Mouse (Mus musculus) thymus, postnatal 10 days (tissue): ENCODE measurements around the gene Rc3h1.
"Not testable (repeated sequence)": the region's sequence is repeated elsewhere in the genome, so short reads cannot be mapped to it uniquely, and the experiment has no call there.

Source experiments
- DNase-seq, 2 experiments: peaks; one replicate each; pipeline ENCODE4 v3.0.0; 2021; ENCODE audit warnings: low spot score in 2 of 2

The Rc3h1 gene

GRCm38 (mm10) chr1:160963199-160963598, 57.0 kb downstream of the Rc3h1 start:
- DNase-seq: no peak

DNA sequence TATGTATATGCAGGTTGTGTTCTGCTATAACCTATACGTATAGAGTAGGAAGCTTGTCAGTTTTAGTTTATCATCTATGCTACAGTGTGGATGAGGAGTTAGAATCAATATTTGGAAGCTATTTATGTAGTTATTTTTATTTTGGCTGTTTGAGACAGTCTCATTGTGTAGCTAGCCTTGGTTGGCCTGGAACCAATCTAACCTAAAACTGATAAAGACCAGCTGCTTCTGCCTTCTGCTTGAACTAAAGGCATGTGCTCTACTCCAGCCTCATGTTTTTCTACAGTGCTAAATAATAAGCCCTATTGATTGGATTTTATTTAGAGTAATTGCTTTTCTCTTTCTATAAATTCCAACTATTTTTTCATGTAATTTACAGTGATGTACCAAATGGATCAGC, 61.0 kb downstream of the Rc3h1 start:
- DNase-seq: no peak

GRCm38 (mm10) chr1:160968643-160969042, 62.4 kb downstream of the Rc3h1 start:
- no peak for DNase-seq

GRCm38 (mm10) chr1:160978071-160978735, 72.0 kb downstream of the Rc3h1 start, which contains the start of gene Serpinc1:
Gene Serpinc1, plus strand, starts transcription at chr1:160978585.
- no peak for DNase-seq

DNA sequence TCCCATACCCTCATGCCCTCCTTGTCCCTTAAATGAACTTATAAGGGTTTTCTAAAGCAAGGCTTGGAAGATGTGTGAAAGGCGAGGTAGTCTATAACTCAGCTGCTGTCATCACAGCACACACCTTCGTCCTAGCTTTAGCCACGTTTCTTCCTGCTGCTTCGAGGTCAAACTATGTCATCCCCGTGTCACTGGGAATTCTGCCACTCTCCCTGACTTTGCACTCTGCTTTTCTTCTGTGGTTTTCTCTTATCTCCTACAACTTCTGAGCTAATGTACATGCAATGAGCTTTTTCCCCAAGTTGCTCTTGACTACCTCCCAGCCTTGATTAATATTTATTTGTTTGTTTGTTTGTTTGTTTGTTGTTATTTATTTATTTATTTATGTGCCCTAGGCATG, 73.8 kb downstream of the Rc3h1 start:
- no peak for DNase-seq

- DNase-seq: no peak
These were observed 74.5 kb downstream of the Rc3h1 start for GRCm38 (mm10) chr1:160980537-160981234.

GRCm38 (mm10) chr1:160981337-160981736, 75.1 kb downstream of the Rc3h1 start:
- no peak for DNase-seq

DNA sequence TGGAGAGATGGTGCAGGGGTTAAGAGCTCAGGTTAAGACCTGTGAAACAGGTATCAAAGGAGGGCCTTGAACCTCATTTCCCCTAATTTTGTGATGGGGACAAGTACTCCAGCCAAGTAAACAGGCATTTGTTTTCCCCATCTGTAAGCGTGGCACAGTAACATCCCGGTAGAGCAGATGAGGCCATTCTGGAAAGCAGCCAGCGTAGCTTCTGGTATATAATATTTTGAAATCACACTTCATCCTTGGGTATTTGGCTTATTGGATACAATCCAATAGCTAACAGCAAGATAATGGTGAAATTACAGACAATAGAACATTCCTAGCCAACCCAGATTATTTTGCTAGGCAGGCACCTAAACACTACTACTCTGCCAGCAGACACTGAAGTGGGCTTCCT, 76.7 kb downstream of the Rc3h1 start:
- DNase-seq: no peak

DNA sequence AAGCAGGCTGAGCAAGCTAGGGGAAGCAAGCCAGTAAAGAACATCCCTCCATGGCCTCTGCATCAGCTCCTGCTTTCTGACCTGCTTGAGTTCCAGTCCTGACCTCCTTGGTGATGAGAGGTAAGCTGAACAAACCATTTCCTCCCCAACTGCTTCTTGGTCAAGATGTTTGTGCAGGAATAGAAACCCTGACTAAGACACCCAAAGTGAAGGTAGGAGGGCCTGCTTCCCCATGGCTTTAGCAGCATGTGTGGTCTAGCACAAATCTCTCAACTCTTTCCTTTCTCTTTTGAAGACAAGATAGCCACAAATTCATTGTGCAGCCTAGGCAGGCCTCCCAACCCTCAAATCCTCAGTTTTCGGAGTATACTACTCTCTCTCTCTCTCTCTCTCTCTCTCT, 78.5 kb downstream of the Rc3h1 start:
- not testable (repeated sequence) for DNase-seq

DNA sequence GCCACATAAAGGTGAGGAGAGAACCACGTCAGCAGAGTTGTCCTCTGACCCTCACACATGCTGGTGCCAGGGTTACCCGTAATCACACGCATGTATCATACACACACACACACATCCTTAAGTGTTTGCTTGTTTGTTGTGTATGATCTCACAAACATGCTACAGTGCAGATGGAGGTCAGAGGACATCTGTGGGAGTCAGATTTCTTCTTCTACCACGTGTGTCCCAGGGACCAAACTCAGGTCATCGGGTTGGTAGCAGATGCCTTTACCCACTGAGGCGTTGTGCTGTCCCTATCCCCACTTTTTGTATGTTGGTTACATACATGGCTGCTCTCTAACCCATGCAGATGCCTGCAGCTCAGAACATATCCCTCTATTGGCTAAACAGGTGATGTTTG, 79.3 kb downstream of the Rc3h1 start:
- DNase-seq: no peak

DNA sequence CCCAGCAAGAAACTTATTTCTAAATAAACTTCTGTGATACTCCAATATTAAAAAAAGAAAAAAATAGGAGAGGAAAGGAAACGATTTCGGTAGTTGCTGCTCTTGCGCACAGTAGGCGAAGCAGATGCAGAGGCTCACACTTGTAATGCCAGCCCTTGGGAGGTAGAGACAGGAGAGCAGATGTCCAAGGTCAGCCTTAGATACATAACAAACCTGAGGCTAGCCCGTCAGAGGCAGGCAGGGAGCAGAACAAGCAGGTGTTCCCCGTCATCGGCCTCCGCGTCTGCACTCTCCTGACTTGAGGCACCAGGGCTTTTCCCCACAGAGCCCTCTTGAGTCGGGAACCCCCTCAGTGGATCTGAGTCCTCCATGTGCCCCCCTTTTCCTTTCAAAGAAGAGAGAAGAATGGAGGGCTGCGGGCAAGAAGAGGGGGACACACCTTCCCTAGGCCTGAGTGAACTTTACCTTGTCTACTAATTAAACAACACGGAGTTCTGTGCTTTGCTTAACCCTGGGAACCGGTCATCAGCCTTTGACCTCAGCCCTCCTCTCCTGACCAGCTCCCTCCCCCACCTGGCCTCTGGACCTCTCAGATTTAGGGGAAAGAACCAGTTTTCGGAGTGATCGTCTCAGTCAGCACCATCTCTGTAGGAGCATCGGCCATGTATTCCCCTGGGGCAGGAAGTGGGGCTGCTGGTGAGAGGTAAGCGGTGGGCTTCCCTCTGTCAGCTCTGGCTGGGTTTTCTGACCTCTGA, 80.8 kb downstream of the Rc3h1 start:
- no peak for DNase-seq

DNA sequence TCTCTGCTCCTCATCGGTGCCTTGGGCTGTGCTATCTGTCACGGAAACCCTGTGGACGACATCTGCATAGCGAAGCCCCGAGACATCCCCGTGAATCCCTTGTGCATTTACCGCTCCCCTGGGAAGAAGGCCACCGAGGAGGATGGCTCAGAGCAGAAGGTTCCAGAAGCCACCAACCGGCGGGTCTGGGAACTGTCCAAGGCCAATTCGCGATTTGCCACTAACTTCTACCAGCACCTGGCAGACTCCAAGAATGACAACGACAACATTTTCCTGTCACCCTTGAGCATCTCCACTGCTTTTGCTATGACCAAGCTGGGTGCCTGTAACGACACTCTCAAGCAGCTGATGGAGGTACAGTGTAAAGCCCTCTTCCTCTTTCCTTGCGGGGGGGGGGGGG, 83.2 kb downstream of the Rc3h1 start:
- DNase-seq: no peak

DNA sequence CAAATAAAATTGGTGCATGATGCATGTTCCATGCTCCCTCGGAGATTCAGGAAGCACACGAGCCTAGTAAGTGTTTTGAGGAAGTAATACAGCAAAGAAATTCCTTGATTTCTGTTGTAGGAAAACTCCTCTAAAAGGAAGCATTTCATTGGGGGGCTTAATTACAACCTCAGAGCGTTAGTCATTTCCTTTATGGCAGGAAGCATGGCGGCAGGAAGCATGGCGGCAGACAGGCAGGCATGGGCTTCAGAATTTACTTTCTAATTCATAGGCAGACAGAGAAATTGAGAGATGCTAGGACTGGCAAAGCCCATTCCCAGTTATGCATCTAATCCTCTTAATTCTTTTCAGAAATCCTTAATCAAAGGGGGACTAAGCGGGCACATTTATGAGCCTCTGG, 87.6 kb downstream of the Rc3h1 start:
- DNase-seq: no peak

DNA sequence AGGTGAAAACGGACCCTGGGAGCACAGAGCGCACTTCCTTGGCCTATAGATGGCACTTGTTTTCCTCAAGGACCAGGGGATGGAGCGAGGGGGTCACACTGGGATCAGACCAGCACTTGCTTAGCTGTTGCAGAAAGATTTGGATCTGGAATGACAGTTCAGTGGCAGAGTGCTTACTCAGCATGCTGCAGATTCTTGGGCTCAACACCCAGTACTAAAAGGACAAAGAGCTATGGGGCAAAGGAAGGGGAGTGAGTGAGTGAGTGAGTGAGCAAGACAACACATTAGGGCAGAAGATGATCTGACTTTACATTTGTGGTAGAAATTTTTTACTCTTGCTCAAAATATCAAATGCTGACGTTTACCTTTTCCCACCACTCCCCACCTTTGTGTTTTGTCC, 98.7 kb downstream of the Rc3h1 start:
- DNase-seq: no peak

DNA sequence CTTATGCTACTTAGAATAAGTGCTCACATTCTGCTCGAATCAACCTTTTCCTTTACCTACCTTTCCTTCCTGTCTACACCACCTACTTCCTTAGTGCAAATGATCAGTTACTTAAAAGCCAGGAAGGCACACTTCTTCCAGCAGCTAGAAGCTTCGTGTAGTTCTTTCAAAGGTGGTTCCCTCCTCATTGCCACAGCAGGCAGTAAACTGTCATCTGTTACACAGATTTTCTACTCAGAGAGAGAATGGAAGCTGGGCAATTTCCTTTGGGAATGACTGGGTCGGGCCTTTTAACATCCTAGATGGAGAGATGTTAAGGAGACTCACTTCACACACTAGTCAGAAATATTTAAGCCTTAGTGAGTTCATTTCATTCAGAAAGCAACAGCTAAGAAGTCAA, 99.3 kb downstream of the Rc3h1 start:
- DNase-seq: no peak

DNA sequence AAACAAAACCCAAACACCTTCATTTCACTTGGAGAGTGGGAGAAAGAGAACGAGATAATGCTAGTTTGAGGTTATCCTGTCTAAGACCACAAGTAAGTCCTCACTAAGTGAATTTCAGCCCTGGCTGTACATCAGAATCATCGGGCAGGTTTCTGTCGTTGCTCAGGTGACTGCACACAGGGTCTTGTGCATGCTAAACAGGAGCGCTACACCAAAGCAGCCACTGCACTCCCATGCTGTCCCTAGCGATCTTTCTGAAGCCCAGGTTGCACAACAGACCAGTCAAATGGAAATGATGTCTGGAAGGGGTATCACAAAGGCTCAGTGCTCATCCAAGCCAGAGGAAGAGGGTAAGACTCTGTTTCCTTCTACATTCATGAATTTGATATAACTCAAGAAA, 100.3 kb downstream of the Rc3h1 start:
- DNase-seq: no peak

GRCm38 (mm10) chr1:161008038-161008437, 101.8 kb downstream of the Rc3h1 start:
- no peak for DNase-seq

DNA sequence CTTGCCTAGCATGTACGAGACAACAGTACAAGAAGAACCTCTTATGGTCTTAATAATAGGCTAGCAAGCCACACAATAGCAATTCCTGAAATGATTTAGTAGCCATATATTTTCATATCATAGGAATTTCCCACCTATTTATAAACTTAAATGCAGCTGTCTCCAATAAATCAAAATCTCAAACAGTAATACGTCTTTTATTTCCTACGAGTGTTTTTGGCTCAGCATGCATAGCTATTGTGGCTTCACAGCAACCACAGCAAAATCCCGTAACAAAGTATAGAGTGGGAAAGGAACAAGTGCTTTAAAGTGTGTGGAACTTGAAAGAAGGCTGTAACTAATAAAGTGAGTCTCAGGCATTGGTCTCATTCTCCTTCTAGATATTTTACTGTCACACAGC, 104.2 kb downstream of the Rc3h1 start:
- no peak for DNase-seq

GRCm38 (mm10) chr1:161016378-161016777, 110.2 kb downstream of the Rc3h1 start:
- DNase-seq: no peak

- DNase-seq: no peak
These were observed 113.8 kb downstream of the Rc3h1 start for GRCm38 (mm10) chr1:161020051-161020450.
